Mouse (Mus musculus) thymus, postnatal 10 days (tissue): ENCODE results near the gene Capza1.
A peak's percentile ranks its signal among the peaks of the same experiment; 100 is the strongest.
"Not testable (repeated sequence)": the region's sequence is repeated elsewhere in the genome, so short reads cannot be mapped to it uniquely, and the experiment has no call there.

Experiments used
- DNase-seq, 2 experiments: peaks; one replicate each; pipeline ENCODE4 v3.0.0; 2021; ENCODE audit warnings: low spot score in 2 of 2

The Capza1 gene

DNA sequence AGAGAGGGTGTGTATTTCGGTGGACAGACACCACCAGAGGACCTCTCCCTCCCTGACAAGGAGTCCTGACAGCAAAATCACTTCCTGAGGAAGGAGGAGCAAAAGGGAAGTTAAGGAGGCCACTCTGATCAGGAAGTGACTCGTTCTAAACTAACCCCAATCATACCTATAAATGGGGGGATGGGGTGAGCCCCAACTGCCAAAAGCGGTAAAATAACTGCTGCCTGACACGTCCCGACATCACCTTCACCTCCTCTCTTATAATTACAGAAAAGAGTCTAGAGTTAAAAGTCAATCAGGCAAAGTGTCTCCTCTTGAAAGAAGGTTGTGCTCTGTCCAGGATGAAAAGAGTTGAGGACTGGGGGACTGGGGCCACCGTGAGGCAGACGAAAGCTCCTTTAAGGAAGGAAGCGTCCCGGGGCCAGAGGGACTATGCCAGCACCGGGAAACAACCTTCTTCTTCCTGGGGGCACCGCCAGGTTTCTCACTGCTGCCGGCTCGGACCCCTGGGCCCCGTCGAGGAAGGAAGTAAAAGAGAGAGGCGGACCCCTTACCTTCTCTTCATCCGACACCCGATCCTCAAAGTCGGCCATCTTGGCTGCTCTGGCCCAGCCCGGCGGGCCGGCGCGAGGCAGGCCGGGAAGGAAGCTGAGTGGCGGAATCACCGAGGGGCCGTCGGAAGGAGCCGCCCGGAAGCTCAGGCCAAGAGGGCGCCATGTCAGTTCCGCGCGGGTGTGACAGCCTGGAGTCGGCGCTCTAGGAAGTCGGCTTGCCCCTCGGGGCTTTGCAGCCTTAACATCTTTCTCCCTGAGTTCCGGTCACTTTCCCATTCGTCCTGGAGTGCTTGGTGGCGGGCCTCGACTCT is at the start of gene Capza1, which contains the start of gene St7l:
Gene Capza1, minus strand, starts transcription at position 720 of the 865 bp plus-strand sequence.
Gene St7l, plus strand, starts transcription at position 220 of the 865 bp plus-strand sequence.
- peak; percentile 83 to 84 for DNase-seq

- no peak for DNase-seq
Observed at GRCm38 (mm10) chr3:104909195-104909594, 44.9 kb upstream of the Capza1 start.

- no peak for DNase-seq
Observed at GRCm38 (mm10) chr3:104906007-104906406, 41.7 kb upstream of the Capza1 start.

DNA sequence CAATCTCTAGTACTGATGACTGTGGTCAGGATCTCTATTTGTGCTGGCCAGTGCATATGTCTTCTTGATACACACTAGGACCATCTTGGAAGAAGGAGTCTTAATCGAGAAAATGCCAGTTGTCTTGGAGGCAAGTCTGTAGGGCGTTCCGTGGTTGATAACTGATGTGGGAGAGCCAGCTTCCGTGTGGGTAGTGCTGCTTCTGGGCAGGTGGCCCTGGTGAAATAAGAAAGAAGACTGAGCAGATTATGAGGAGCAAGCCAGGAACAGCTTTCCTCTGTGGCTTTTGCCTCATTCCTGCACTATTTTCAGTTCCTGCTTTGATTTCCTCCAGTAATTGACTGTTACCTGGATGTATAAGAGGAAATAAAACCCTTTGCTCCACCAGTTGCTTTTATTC is 41.1 kb upstream of the Capza1 start:
- DNase-seq: no peak

DNA sequence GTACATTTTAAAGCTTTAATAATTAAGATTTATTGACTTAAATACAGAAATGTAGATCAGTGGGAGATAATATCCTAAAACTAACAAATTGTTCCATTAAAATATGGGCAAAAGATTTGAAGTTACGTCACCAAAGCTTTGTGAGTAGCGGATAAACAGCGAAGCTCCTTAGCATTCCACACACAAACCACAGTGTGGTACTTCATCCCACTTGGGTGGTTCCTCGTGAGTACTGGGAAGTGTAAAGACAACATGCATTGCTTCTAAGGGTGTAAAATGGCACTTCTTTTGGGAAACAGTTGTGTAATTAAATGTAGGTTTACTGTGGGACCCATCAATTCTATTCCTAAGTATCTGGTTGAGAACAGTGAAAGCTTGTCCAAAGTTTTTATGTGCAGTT is 36.8 kb upstream of the Capza1 start:
- no peak for DNase-seq

GRCm38 (mm10) chr3:104896141-104896540 is 31.8 kb upstream of the Capza1 start:
- no peak for DNase-seq

- DNase-seq: no peak
Observed at GRCm38 (mm10) chr3:104888585-104888984, 24.3 kb upstream of the Capza1 start.

DNA sequence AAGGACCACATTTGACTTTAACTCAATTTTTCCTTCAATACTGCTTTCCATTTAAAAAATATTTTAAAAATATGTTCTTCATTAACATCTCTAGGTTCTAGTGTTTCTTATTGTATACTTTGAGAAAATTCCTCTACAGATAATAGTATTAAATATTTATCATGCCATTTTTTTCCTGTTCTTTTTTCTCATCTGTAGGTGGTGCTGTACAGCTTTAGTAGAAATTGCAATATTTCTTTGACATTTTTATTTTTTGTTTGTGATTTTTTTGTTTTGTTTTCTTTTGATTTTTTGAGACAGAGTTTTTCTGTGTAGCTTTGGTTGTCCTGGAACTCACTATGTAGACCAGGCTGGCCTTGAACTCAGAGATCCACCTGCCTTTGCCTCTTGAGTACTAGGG is 5.3 kb upstream of the Capza1 start:
- no peak for DNase-seq

- not testable (repeated sequence) for DNase-seq
Observed at GRCm38 (mm10) chr3:104866674-104867073, 2.4 kb upstream of the Capza1 start.

GRCm38 (mm10) chr3:104865341-104865788 is 1.1 kb upstream of the Capza1 start:
- peak in 1 of 2 experiments; percentile 53 for DNase-seq

DNA sequence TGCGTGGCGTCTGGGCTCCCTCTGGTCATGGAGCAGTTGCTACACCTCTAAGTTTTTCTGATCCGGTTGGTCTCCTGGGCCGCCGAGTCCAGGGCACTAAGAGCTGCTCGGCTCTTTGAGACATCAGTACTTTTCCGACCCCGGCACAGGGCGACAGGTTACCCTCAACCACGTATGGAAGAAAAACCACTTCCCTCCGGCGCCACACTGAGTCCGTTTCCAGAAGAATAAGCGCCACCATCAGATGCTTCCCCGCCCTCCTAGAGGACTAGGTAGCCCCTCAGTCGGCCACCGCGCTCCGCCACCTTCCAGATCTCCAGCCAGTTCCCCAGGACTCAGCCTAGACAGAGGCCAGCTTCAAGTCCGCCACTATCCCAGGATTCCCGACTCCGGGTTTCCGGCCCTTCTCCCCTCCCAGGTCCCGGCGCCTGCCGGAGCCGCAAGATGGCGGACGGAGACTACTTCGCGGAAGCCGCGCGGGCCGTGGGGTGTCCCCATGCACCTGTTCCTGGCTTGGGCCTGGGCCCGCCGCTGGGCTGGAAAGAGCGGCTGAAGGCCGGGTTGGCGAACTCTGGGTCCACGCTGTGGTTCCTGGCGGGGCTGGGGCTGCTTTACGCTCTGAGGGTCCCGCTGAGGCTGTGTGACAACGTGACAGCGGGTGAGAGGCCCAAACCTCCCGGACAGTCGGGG is 491 bp upstream of the Capza1 start:
- DNase-seq: peak; percentile 75 to 80

DNA sequence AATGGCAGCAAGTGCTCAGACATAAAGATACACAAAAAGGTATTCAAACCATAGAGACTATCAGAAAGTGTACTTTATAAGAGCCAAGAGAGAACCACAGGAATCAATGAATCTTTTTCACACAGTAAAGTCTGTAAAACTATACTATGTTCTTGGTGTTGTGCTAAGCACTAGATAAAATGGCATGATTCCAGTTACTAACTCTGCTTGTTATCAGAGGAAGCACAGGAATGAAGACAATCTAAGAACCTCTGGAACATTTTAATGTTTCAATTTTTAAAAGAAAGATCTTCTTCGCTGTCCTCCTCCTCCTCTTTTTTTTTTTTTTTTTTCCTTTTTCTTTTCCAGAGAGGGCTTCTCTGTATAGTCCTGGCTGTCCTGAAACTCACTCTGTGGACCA is 5.7 kb downstream of the Capza1 start:
- DNase-seq: no peak

DNA sequence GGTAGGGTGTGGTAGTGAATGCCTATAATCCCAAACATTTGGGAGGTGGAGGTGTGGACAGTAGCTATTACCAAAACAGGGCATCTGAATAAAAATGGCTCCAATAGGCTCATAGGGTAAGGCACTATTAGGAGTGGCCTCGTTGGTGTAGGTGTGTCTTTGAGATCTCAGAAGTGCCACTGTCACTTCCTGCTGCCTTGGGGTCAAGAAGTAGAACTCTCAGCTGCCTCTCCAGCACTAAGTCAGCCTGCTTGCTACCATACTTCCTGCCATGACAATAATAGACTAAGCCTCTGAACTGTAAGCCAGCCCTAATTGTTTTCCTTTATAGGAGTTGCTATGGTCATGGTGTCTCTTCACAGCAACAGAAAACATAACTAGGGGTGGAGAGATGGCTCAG is 8.2 kb downstream of the Capza1 start:
- no peak for DNase-seq

GRCm38 (mm10) chr3:104854866-104855265 is 9.4 kb downstream of the Capza1 start:
- no peak for DNase-seq

DNA sequence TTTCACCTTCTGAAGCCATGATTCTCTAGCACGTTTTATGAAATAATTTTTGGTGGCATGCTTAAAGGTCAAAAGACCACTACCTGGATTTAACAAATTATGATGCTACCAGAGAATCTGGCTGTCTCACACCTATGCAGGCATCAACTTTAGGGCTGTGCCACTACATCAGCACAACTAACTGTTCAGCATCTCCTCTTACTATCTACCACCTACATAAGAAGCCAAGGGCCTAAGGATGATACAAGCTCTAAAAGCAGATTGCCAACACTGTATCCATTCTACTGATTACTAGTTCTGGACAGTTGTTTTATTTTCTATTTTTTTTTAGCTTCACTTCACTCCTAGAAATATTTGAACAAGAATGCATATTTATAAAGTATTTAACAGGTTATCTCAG is 9.8 kb downstream of the Capza1 start:
- DNase-seq: no peak

DNA sequence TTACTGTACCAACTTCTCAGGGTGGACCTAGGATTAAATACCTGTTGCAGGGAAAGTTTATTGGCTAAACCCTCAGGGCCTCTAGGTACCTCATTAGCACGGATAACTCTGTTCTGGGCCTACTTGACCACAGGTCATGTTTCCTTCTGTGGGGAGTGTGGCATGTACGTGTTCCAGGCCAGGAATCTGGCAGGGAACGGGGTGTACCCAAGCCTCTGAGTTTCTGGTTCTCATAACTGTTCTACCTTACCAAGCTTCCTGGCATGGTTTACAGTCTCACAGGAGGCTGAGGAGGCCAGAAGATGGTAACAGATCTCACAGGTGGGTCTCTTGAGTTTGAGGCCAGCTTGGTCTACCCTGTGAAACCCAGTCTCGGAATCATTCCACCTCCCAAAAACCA is 17.7 kb downstream of the Capza1 start:
- no peak for DNase-seq

DNA sequence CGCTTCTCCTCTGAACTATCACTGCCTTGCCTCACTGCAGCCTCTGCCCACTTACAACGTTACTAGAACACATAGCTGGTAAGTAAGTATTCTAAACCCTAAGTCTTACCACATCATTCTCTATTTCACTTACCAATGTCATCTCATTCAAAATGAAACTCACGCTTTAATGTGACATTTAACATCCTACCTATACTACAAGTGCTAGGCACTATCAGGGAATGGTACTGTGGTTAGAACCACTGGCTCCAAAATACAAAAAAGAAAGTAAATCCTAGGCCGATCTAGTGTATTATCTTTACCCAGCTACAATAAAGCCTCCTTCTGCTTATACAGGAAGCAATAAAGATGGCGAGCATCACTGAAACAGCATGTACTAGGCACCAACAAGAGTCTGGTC is 23.3 kb downstream of the Capza1 start:
- DNase-seq: no peak

DNA sequence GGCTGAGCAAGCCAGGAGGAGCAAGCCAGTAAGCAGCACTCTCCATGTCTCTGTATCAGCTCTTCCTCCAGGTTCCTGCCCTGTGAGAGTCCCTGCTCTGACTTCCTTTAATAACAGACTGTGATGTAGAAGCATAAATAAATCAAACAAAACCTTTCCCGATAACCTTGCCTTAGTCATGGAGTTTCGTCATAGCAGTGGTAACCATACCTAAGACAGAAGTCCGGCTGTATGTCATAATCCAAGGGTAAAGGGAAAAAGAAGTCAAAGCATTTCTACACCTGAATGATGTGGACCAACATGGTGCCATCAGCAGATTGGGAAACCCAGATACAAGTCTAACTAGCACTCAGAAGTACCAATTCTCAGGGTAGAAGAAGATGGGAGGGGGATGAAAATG is 28.5 kb downstream of the Capza1 start:
- no peak for DNase-seq

DNA sequence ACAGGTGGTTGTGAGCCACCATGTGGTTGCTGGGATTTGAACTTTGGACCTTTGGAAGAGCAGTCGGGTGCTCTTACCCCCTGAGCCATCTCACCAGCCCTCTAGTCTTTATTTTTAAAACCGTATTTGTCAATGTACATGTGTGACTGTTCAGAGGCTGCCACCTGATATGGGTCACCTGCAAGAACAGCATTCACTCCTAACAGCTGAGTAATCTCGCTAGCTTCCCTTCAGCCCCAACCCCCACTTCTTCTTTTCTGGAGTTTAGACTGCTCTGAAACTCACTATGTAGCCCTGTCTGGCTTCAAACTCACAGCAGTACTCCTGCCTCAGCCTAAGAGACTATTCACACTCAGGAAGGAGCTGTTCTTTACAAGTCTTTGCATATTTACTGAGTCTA is 41.9 kb downstream of the Capza1 start:
- no peak for DNase-seq

DNA sequence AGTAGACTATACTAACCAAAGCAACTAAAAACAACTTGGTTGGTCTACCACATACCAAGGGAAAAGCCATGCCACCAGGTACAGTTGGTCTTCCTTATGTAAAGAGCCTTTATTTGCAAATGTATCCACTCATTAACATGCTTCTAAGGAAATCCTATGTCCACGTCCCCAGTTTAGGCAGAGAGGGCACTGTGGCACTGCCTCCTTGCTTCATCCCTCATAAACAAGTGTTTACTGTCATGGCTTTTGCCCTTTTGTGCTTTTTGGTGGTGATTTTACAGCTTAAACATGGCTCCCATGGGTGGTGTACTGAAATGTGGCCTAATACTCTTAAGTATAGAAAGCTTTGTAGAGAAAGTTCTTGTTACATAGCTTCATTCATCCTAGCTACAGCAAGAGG is 43.9 kb downstream of the Capza1 start:
- no peak for DNase-seq

DNA sequence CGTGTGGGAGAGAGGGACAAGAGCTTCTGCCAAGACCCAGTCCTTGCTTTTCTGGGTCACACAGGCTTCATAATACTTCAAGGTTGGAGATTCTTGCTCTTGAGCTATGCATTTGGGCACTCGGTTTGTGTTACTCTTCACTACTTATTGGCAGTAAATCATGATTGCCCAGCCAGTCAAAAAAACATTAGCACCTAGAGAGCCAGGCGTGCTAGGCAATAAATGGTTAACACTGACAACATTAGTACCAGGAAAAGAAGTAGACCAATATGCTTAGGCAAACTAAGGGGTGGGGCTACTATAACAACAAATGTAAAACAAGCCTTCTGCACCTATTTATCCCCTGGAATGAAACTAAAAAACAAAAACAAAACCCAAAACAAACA is 45.6 kb downstream of the Capza1 start:
- DNase-seq: no peak

GRCm38 (mm10) chr3:104817991-104818748 is 46.1 kb downstream of the Capza1 start, which contains the start of gene Mov10:
TSS of gene Mov10 (minus strand) at chr3:104818563.
- peak; percentile 46 to 73 for DNase-seq
